Mouse (Mus musculus): ENCODE measurements around the gene Ccdc88b. TPM values are rescaled to one million over a fixed set of nuclear protein-coding genes. Genes with fewer than 3 reads are reported as not detected.
"Not testable (repeated sequence)": the region's sequence is repeated elsewhere in the genome, so short reads cannot be mapped to it uniquely, and the experiment has no call there.

The Ccdc88b gene
- polyA plus RNA-seq, 2 experiments, result 1.1 to 2.3 TPM

GRCm38 (mm10) chr19:6903031-6903430 lies 45.0 kb upstream of the Ccdc88b start:
- 85% methylated on average over 1 of the region's 1 CpGs for whole genome bisulfite sequencing (ENCODE audit: insufficient replicate concordance)
- no peak for ATAC-seq (ENCODE audit: insufficient read depth)
- H3K4me3 ChIP-seq (ENCODE audit: insufficient read depth in 1 of 2, low read depth in 2 of 2, low read length in 2 of 2), result no peak overlapping the region

DNA sequence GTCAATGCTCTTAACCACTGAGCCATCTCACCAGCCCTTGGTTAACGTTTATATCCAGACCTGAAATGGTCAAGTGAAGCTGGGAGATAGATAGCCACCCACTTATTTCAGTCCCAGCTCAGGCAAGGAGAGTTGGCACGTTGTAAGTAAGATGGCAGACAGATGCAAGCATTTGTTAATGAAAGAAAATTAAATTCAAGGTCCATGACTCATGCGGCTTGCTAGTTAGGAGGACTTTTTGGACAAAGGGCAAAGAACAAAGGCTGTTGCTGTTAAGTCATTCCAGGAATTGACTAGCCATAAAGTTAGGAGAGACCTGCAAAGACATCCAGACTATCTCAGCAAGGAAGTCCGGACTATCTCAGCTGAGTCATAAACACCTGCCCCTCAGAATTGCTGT lies 41.6 kb upstream of the Ccdc88b start:
- no peak overlapping the region for H3K4me3 ChIP-seq (ENCODE audit: insufficient read depth in 1 of 2, low read depth in 2 of 2, low read length in 2 of 2)
- H3K9ac ChIP-seq (replicated peaks), result no peak overlapping the region
- no peaks in the 10 kb centered on the region for H3K9me3 ChIP-seq (ENCODE audit: control insufficient read depth, low read length)
- no peaks in the 10 kb centered on the region for H3K4me1 ChIP-seq (replicated peaks; ENCODE audit: control insufficient read depth in 2 of 2, insufficient read depth in 2 of 2, low read length in 1 of 2)
- DNase-seq (ENCODE audit: low read depth in 3 of 3, low spot score in 3 of 3) (no peak), ATAC-seq (ENCODE audit: insufficient read depth) (no peak)
- H3K27ac ChIP-seq, result no peak overlapping the region
- WGBS (ENCODE audit: insufficient replicate concordance), result 64% methylated on average over 4 of the region's 4 CpGs
- no peaks in the 10 kb centered on the region for H3K36me3 ChIP-seq (replicated peaks; ENCODE audit: control insufficient read depth, insufficient read depth, low read depth)
- H3K4me2 ChIP-seq (ENCODE audit: low read depth), result no peak overlapping the region
- H3K27me3 ChIP-seq (ENCODE audit: control insufficient read depth, insufficient read depth, low read length), result no peaks in the 10 kb centered on the region
- TF ChIP-seq EP300 (IDR thresholded peaks at IDR 0.05; ENCODE audit: low read depth) (no peak), CTCF (IDR thresholded peaks at IDR 0.05; ENCODE audit: low read depth) (no peak)

More at GRCm38 (mm10) chr19:6903031-6903430, 45.0 kb upstream of the Ccdc88b start:
- no peaks in the 10 kb centered on the region for H3K27me3 ChIP-seq (ENCODE audit: control insufficient read depth, insufficient read depth, low read length)
- peaks cover 0 to under 1% of the 10 kb centered on the region in 2 experiments; a peak in 2 of 4 replicates for H3K4me1 ChIP-seq (replicated peaks; ENCODE audit: control insufficient read depth in 2 of 2, insufficient read depth in 2 of 2, low read length in 1 of 2)
- no peak overlapping the region for H3K27ac ChIP-seq
- H3K4me2 ChIP-seq (ENCODE audit: low read depth), result no peak overlapping the region
- TF ChIP-seq CTCF (IDR thresholded peaks at IDR 0.05; ENCODE audit: low read depth) (no peak), EP300 (IDR thresholded peaks at IDR 0.05; ENCODE audit: low read depth) (no peak)
- no peaks in the 10 kb centered on the region for H3K9me3 ChIP-seq (ENCODE audit: control insufficient read depth, low read length)
- no peak for DNase-seq (ENCODE audit: low read depth in 3 of 3, low spot score in 3 of 3)
- peaks cover 3% of the 10 kb centered on the region; the same call in 1 of the 2 replicates for H3K36me3 ChIP-seq (replicated peaks; ENCODE audit: control insufficient read depth, insufficient read depth, low read depth)
- H3K9ac ChIP-seq (replicated peaks), result no peak overlapping the region

GRCm38 (mm10) chr19:6895608-6896305 lies 37.7 kb upstream of the Ccdc88b start:
- not testable (repeated sequence) for H3K36me3 ChIP-seq (replicated peaks; ENCODE audit: control insufficient read depth, insufficient read depth, low read depth); H3K27me3 ChIP-seq (ENCODE audit: control insufficient read depth, insufficient read depth, low read length); H3K4me1 ChIP-seq (replicated peaks; ENCODE audit: control insufficient read depth in 2 of 2, insufficient read depth in 2 of 2, low read length in 1 of 2); H3K9ac ChIP-seq (replicated peaks); H3K4me3 ChIP-seq (ENCODE audit: insufficient read depth in 1 of 2, low read depth in 2 of 2, low read length in 2 of 2); H3K4me2 ChIP-seq (ENCODE audit: low read depth); H3K27ac ChIP-seq; H3K9me3 ChIP-seq (ENCODE audit: control insufficient read depth, low read length); DNase-seq (ENCODE audit: low read depth in 3 of 3, low spot score in 3 of 3); ATAC-seq (ENCODE audit: insufficient read depth)
- 65% methylated on average over 18 of the region's 18 CpGs for WGBS (ENCODE audit: insufficient replicate concordance)

DNA sequence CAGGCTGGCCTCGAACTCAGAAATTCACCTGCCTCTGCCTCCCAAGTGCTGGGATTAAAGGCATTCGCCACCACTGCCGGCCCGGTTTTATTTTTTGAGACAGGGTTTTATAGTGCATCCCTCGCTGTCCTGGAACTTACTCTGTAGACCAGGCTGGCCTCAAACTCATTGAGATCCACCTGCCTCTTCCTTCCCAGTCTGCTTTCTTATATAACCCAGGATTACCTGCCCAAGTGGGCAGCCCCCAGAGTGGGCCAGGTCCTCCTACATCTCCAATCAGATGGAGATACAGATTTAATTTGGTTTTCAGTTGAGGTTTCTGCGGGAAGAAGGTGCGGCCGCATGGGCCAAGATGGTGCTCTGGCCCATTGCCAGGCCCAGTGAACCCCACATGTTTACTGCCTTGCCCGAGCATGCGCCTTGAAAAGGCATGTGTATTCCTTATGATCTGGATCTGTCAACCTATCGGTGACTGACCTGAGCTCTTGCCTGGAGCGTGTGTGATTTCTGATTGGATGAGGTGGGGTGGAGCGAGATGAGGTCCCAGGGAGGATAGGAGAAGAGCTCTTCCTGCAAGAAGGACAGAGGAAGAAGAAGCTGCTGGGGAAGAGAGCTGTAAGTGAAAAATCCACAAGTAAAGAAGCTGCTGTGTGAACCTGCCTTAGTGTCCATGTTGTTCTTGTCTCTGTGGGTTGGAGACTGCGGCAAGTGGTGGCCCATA lies 35.9 kb upstream of the Ccdc88b start:
- H3K27me3 ChIP-seq (ENCODE audit: control insufficient read depth, insufficient read depth, low read length), result no peaks in the 10 kb centered on the region
- no peaks in the 10 kb centered on the region for H3K36me3 ChIP-seq (replicated peaks; ENCODE audit: control insufficient read depth, insufficient read depth, low read depth)
- H3K4me3 ChIP-seq (ENCODE audit: insufficient read depth in 1 of 2, low read depth in 2 of 2, low read length in 2 of 2), result no peak overlapping the region
- DNase-seq (ENCODE audit: low read depth in 3 of 3, low spot score in 3 of 3) (no peak), ATAC-seq (ENCODE audit: insufficient read depth) (no peak)
- TF ChIP-seq EP300 (IDR thresholded peaks at IDR 0.05; ENCODE audit: low read depth), result no peak
- TF ChIP-seq CTCF (IDR thresholded peaks at IDR 0.05; ENCODE audit: low read depth), result no peak
- H3K9ac ChIP-seq (replicated peaks), result no peak overlapping the region
- WGBS (ENCODE audit: insufficient replicate concordance), result 79% methylated on average over 14 of the region's 14 CpGs
- H3K9me3 ChIP-seq (ENCODE audit: control insufficient read depth, low read length), result no peaks in the 10 kb centered on the region
- H3K4me2 ChIP-seq (ENCODE audit: low read depth), result no peak overlapping the region
- no peaks in the 10 kb centered on the region for H3K4me1 ChIP-seq (replicated peaks; ENCODE audit: control insufficient read depth in 2 of 2, insufficient read depth in 2 of 2, low read length in 1 of 2)
- no peak overlapping the region for H3K27ac ChIP-seq

DNA sequence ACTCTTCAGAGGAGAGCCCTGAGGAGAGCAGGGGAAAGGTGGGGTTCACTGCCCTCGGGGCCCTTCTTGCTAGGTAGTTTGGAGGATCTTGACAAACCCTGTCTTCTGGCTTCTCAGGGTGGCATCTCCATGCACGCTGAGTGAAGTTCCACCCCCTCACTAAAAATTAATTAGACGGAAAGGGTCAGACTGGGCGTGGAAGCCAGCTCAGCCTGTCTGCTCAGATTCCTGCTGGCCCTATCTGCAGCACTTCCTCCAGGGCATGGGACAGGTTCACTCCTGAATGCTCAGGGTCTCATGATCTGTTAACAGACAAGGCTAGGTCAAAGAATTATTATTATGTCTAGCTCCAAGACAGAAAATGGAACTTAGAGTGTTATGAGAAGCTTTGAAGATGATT lies 34.5 kb upstream of the Ccdc88b start:
- ATAC-seq (ENCODE audit: insufficient read depth) (no peak), DNase-seq (ENCODE audit: low read depth in 3 of 3, low spot score in 3 of 3) (no peak)
- no peaks in the 10 kb centered on the region for H3K36me3 ChIP-seq (replicated peaks; ENCODE audit: control insufficient read depth, insufficient read depth, low read depth)
- H3K9me3 ChIP-seq (ENCODE audit: control insufficient read depth, low read length), result no peaks in the 10 kb centered on the region
- H3K9ac ChIP-seq (replicated peaks), result no peak overlapping the region
- no peaks in the 10 kb centered on the region for H3K4me1 ChIP-seq (replicated peaks; ENCODE audit: control insufficient read depth in 2 of 2, insufficient read depth in 2 of 2, low read length in 1 of 2)
- no peak overlapping the region for H3K4me3 ChIP-seq (ENCODE audit: insufficient read depth in 1 of 2, low read depth in 2 of 2, low read length in 2 of 2)
- WGBS (ENCODE audit: insufficient replicate concordance), result 43% methylated on average over 4 of the region's 4 CpGs
- TF ChIP-seq EP300 (IDR thresholded peaks at IDR 0.05; ENCODE audit: low read depth), result no peak
- no peak for TF ChIP-seq CTCF (IDR thresholded peaks at IDR 0.05; ENCODE audit: low read depth)
- H3K27me3 ChIP-seq (ENCODE audit: control insufficient read depth, insufficient read depth, low read length), result no peaks in the 10 kb centered on the region
- no peak overlapping the region for H3K27ac ChIP-seq
- H3K4me2 ChIP-seq (ENCODE audit: low read depth), result no peak overlapping the region
